Mouse (Mus musculus) right cerebral cortex, adult 18-20 months (tissue): Measurements from ENCODE around the gene Sh2d4b.

Experiments used
- DNase-seq: peaks from one replicate; pipeline ENCODE4 v3.0.0; 2022; ENCODE audit warnings: mixed read lengths

The Sh2d4b gene

DNA sequence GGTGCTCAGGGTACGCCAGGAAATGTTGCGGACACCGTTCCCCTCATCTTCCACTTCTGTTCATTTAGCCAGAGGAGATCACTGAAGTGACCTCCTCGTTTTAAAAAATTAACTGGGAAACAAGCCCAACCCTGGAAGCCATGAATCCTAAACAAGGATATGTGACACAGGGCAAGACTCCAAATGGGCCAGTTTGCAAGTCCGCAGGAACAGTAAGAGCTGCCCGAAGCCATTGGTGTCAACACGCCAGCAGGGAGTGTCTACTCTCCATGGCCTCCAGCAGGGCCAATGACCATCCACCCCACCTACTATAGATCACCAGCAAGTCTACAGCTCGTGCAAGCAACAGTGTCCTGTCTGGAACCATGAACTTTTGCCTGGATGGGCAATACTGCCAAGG is 12.7 kb upstream of the Sh2d4b start:
- no peak for DNase-seq

- DNase-seq: no peak
These were observed 9.4 kb upstream of the Sh2d4b start for GRCm38 (mm10) chr14:40902307-40903055.

DNA sequence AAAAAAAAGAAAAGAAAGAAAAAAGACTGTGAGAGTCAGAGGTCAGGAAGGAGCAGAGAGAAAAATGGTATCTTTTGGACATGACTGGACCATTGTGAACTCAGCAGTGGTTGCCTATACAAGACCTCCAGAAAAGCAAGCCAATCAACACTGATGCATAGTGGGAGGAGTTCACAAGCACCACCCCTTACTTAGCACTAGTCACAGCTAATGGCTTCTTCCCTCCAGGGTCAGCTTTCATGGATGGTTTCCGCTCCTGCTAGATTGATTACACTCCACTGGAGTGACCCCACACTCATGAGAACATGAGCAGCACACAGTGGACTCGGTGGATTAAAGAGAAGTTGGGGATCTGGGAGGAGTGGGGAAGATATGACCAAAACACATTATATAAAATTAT is 7.2 kb upstream of the Sh2d4b start:
- DNase-seq: no peak

DNA sequence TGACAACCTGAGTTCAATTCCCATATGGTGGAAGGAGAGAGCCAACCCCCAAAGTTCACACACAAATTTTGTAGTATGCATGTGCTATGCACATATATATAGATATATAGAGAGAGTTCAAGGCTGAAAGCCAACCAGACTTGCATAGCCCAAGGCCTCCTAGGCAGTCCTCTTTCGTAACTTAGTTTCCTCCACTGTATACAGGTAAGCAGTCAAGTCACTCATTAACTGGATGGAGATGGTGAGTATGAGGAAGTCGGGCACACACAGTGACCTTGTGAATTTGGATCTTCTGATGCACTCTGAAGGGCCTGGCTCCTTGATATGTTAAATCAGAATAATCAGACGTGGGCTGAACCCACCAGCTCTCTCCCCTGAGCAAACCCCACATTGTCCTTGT is 4.8 kb upstream of the Sh2d4b start:
- DNase-seq: no peak

GRCm38 (mm10) chr14:40895681-40896080 is 2.6 kb upstream of the Sh2d4b start:
- no peak for DNase-seq

GRCm38 (mm10) chr14:40894576-40895247 is 1.6 kb upstream of the Sh2d4b start:
- DNase-seq: peak; percentile 83

- no peak for DNase-seq
These were observed 818 bp upstream of the Sh2d4b start for GRCm38 (mm10) chr14:40893884-40894283.

- no peak for DNase-seq
These were observed 690 bp downstream of the Sh2d4b start for GRCm38 (mm10) chr14:40892326-40892825.

DNA sequence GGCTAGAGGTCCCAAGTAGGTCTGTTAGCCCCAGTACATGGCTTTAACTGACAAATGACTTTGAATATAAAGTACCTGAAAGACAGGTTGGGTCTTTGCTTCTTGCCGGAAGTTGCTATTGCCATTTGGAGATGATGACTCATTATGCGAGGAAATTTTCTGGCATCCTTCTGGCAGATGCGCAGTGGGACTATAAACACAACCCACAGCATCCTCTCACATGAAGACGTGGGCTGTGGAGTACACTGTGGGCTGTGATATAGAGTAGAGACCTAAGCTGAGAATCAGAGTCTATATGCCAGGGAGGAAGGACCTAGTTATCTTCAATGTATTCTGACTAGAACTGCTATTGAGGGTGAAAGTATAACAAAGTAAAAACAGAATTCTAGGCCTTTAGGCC is 1.6 kb downstream of the Sh2d4b start:
- no peak for DNase-seq

DNA sequence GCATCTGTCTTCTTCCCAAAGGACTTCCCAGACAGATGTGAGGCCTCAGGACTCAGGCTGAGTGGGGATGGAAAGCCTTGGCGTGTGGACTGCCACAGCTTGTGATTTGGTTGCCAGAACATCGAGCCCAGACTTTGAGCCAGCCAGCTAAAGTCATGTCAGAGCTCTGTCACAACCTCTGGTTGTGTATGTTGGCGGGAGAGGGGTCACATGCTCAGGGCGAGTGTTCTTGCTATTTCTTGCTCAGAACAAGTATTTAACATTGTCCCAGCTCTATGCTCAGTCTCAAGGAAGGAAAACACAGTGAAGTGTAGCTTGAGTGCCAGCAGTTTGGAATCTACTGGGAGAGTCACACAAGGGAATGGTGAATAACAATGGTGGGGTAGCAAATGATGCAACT is 3.4 kb downstream of the Sh2d4b start:
- DNase-seq: no peak

- DNase-seq: no peak
These were observed 3.9 kb downstream of the Sh2d4b start for GRCm38 (mm10) chr14:40889181-40889580.

DNA sequence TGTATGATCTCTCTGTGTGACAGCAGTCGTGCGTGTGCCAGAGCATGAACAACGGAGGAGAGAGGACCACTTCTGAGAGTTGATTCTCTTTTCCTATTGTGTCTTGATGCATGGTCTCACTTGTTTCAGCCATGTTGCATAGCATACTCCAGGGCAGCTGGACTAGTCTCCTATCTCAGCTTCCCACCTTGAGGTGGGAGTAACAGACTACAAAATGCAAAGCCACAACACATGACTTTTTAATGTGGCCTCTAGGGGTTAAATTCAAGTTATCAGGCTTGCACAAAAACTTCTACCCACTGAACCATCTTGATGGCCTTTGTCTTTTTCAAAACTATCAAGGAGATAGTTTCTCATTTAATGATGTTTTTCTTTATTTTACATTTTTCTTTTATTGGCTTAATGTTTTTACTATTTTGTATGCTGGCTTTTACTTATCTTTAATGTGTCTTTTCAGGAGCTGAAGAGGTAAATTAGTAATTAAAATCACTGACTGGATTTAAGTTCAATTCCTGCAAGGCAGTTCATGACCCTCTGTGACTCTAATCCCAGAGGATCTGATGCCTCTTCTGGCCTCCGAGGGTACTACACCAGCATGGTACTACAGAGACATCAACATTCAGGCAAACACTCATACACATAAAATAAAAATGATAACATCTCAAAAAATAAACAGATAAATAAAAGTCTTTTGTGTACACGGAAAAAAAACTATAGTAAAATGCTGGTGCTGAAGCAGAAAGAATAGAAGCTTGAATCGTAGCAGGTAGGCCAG is 6.5 kb downstream of the Sh2d4b start:
- no peak for DNase-seq

GRCm38 (mm10) chr14:40885752-40886151 is 7.3 kb downstream of the Sh2d4b start:
- no peak for DNase-seq

DNA sequence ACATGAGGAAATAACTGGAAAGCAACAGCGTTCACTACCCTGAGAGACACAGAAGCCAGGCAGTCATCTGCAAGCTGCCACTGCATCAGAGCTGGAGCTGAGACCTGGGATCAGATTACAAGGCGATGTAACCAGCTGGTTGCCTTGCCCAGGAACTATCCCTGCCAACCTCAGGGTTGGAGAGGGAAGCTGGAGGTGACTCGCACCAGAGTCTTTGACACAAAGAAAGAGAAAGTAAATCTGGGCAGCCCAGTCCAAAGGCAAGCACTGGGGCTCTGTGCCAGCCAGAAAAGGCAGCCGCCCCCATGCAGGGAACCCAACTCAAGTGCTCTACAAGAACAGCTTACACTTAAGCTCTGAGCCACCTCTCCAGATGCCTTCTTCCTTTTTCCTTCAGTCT is 7.8 kb downstream of the Sh2d4b start:
- DNase-seq: peak; percentile 63

DNA sequence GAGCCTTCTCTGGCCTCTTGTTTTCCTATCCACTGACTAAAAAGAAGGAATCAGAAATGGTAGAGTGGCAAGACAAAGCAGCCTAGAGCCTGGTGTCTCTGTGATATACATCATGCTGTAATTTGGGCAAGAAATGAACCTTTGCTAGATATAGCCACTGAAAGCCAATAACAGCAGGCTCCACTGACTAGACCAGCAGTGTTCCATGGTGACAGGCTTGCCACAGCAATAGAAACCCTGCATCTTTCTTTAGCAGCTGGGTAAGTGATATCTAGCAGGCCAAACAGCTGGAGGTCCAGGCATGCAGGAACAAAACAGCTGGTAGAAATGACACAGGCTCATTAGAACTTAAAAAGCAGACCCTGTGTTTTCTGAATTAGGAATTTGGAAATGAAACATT is 18.5 kb downstream of the Sh2d4b start:
- no peak for DNase-seq

GRCm38 (mm10) chr14:40873961-40874360 is 19.1 kb downstream of the Sh2d4b start:
- DNase-seq: no peak

DNA sequence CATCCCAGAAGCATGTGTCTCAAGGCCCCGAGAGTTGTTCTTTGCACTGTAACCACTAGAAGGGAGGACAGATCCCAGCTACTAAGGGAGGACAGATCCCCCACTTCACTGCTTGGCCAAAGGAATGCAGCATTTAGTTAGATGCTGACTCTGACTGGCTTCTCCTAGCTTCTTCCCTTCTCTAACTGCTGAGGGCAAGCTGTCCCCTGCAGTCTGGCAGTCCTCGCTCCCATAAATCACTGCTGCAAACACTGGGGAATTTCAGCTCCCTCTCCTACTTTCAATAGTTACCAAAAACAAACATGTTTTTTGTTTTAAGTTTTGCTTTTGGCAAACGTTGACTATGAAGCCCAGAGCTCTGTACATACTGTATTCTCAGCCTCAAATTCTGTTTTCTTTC is 22.5 kb downstream of the Sh2d4b start:
- DNase-seq: no peak

DNA sequence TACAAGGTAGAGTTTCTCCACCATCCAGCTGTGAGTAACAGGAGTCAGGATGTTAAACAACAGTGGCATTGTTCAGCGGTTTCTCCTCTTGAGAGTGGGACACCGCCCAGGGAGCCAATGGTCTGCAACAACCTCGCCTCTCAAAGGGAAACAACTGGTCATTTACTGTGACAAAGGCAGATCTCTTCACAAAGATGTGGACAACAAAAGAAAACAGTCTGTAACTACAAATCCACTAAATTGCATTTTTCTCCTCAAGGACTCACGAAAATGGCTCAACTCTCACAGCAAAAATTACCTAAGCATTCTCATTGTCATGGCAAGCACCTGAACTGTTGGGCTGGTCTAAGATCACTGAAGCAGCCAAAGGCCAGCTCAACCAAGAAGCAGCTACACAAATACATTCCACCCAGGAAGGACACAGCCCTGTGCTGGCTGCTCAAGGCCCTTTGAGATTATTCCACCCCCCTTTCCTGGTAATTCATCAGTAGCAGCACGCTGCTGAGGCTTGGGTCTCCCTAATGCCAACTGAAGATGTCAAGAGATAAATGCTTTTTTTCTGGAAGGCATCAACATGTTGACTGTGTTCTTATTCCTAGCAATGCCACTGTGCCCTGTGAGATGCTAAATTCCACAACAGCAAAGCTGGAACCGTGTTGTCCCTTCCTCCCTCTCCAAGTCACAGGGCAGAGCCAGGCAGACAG is 28.1 kb downstream of the Sh2d4b start:
- no peak for DNase-seq

- no peak for DNase-seq
These were observed 29.4 kb downstream of the Sh2d4b start for GRCm38 (mm10) chr14:40863659-40864058.

GRCm38 (mm10) chr14:40863022-40863421 is 30.0 kb downstream of the Sh2d4b start:
- no peak for DNase-seq

DNA sequence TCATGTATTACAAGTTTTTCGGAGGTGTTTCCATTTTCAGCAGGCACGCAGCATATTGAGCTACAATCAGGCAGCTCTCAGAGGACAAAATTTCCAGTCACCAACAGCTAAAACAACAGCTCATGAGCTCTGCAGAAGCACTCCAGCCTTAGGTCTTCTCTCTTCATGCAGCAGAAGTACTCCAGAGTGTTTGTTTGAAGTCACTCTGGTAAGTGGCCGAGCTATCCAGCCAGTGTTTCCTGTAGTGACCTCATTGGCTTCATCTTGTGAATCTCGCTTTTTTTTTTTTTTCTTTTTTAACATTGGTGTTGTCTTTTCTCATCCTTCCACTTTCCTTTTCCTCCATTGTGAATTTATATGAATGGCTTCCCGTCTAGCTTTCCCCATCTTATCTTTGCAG is 40.1 kb downstream of the Sh2d4b start:
- no peak for DNase-seq

DNA sequence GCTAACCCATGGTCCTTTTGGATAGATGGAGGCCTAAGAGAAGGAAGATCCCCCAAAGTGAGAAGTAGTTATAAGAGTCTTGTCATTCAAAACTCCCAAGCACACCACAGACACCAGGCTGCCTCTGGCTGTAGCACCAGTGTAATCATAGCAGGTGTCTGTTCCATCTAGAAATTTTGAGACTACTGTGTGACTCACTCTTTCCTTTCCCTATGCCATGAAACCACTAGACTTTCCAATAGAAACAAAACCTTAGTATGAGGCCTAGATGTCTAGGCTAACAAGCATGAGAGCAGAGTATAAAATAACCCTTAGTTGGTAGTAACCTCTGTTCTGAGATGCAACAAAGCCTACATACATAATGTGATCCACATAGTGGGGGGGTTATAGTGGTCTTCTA is 55.7 kb downstream of the Sh2d4b start:
- no peak for DNase-seq

GRCm38 (mm10) chr14:40830505-40830904 is 62.6 kb downstream of the Sh2d4b start:
- no peak for DNase-seq
